Mouse (Mus musculus): Measurements from ENCODE around the gene Ulk1.

GRCm38 (mm10) chr5:110809667-110810325 is at the start of gene Ulk1:
- no peak for TF ChIP-seq USF1 (IDR thresholded peaks at IDR 0.05; ENCODE audit: low read depth)
- peak; percentile 87 for TF ChIP-seq POLR2A (IDR thresholded peaks at IDR 0.05; ENCODE audit: insufficient read length, low read depth)
- TF ChIP-seq TCF3 (IDR thresholded peaks at IDR 0.05; ENCODE audit: insufficient read length, low read depth): no peak
- TF ChIP-seq CEBPB (IDR thresholded peaks at IDR 0.05; ENCODE audit: insufficient read depth, poor library complexity, severe bottlenecking): no peak

Measured in myocyte (in vitro differentiated cells).